Mouse (Mus musculus) heart, postnatal 25 days (tissue): ENCODE measurements around the gene Rhox3a. TPM values are rescaled to one million over a fixed set of nuclear protein-coding genes. Genes with fewer than 3 reads are reported as not detected.
"Not testable (repeated sequence)": the region's sequence is repeated elsewhere in the genome, so short reads cannot be mapped to it uniquely, and the experiment has no call there.

Experiments
- DNase-seq: peaks from one replicate; pipeline ENCODE4 v3.0.0; 2022; ENCODE audit warnings: low spot score
- intact Hi-C: fragments of 180-260 bp; cut with DNase I; formaldehyde crosslinking; loops from one replicate; pipeline ENCODE4 v1.15.1; 2025
- total RNA-seq, 2 experiments: library from RNA; stranded (reverse); gene quantifications; 2 replicates each; pipeline ENCODE4 v1.2.3; 2021

Rhox3a gene
- total RNA-seq, result not detected

DNA sequence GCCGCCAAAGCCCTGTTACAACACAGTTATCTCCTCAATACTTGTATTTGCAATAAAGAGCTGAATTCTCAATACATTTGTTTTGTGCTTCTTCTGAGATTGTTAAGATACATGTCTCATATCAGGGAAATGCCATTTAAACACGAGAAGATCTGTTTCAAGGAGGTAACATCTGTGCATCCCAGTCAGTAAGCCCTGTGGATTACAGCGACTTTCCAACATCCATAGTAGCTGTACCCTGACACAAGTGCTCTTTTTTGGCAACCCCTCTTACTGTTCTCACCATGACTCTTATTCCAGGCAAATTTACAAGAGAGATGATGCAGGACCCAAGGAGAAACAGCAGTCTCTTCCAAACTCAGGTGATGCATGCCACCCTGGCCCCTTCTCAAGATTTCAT, at the start of gene Rhox3a:
Gene Rhox3a (plus strand): TSS at position 301 of the 400 bp plus-strand sequence.
- DNase-seq, intact Hi-C loops: not testable (repeated sequence)

- intact Hi-C loops, result no loop called here
- DNase-seq, result no peak
Measured at GRCm38 (mm10) chrX:37210941-37211340, 38.8 kb upstream of the Rhox3a start, which contains the start of gene Gm9. Gm9 (minus strand) TSS chrX:37211041.

DNA sequence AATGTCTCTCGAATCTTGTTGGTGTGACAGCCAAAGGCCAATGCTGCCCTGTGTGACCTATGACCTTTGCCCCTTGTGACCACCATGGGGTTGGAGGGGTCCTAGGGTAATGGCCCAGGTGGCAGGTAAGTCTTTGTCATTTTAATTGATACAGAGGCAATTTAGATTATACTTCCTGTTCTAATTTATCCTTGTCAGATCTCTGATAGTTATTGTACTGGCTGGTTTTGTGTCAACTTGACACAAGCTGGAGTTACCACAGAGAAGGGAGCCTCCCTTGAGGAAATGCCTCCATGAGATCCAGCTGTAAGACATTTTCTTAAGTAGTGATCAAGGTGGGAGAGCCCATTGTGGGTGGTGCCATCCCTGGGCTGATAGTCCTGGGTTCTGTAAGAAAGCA, 27.6 kb upstream of the Rhox3a start, which contains the start of gene Rhox1:
Gene Rhox1 (minus strand): TSS at position 101 of the 400 bp plus-strand sequence.
- DNase-seq, intact Hi-C loops: not testable (repeated sequence)

DNA sequence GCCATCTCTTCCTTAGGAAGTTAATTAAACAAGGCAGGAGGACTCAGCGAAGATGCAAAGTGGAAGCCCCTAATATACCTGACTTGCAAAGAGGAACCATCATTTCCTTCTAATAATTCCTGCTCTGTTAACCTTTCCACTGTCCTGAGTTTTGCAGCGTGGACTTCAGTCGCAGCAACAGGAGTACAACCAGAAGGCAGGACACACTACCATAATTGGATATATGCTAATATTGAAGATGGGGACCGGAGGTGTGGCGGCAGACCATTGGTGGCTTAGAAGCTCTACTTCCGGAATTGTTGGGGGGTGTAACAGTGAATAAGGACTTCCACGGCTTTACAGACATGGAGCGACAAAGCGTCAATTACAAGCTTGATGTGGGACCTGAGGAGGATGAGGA, 5.0 kb upstream of the Rhox3a start, which contains the start of gene Rhox2a:
Gene Rhox2a (plus strand): TSS at position 301 of the 400 bp plus-strand sequence.
- intact Hi-C loops, DNase-seq: not testable (repeated sequence)

DNA sequence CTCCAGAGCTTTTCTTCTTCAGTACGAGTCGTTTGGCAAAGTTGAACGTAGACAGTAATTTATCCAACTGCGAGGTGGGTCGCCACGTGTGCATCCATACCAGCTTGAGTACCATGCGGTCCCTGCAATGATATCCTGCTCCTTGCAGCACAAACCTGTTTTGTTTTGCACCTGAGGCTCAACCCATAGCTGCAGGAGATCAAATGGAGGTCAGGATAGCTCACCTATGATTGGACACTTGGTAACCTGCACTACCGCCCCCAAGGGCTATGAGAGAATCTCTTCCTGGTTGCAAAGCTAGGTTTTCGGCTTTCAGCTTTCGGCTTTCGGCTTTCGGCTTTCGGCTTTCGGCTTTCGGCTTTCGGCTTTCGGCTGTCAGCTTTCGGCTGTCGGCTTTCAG, 15.3 kb downstream of the Rhox3a start, which contains the start of gene Rhox4a:
Gene Rhox4a (plus strand): TSS at position 301 of the 400 bp plus-strand sequence.
- intact Hi-C loops, DNase-seq: not testable (repeated sequence)

Other genes starting within 250 kb of the Rhox3a start
- gene Sowahd, start 201.1 kb upstream of the Rhox3a start, total RNA-seq, result not detected
- 100 to 1,000 TPM; 313 to 327 TPM for gene Rpl39, start 164.5 kb upstream of the Rhox3a start, total RNA-seq
- gene Upf3b, start 139.6 kb upstream of the Rhox3a start, total RNA-seq, result 1 to 10 TPM; 6.8 to 7.0 TPM
- gene Nkap, start 123.1 kb upstream of the Rhox3a start, total RNA-seq, result 10 to 100 TPM in 1 of 2 experiments, 1 to 10 TPM in 1; 8.9 to 10.2 TPM
- not detected for gene Akap14, start 81.1 kb upstream of the Rhox3a start, total RNA-seq
- gene Ndufa1, start 58.8 kb upstream of the Rhox3a start, total RNA-seq, result 100 to 1,000 TPM; 902 to 919 TPM
- 1 to 10 TPM; 1.6 to 3.1 TPM for gene Rnf113a1, start 58.7 kb upstream of the Rhox3a start, total RNA-seq
- gene Gm9, start 38.9 kb upstream of the Rhox3a start, total RNA-seq, result not detected
- not detected for gene Rhox1, start 27.7 kb upstream of the Rhox3a start, total RNA-seq
- not detected for gene Rhox2a, start 4.9 kb upstream of the Rhox3a start, total RNA-seq
- not detected for gene Rhox4a, start 15.4 kb downstream of the Rhox3a start, total RNA-seq
- gene Rhox3a2, start 130.1 kb downstream of the Rhox3a start, total RNA-seq, result not detected
- gene Rhox4a2, start 140.9 kb downstream of the Rhox3a start, total RNA-seq, result not detected
- gene Rhox2b, start 162.1 kb downstream of the Rhox3a start, total RNA-seq, result not detected
- not detected for gene Rhox4b, start 182.6 kb downstream of the Rhox3a start, total RNA-seq
- not detected for gene Rhox2c, start 203.8 kb downstream of the Rhox3a start, total RNA-seq
- gene Rhox3c, start 208.7 kb downstream of the Rhox3a start, total RNA-seq, result not detected
- not detected for gene Rhox4c, start 230.4 kb downstream of the Rhox3a start, total RNA-seq
- not detected for gene Rhox2d, start 243.5 kb downstream of the Rhox3a start, total RNA-seq